Mouse (Mus musculus): Measurements from ENCODE around the gene Adat1.

GRCm38 (mm10) chr8:111982116-111982515 lies 10.0 kb downstream of the Adat1 start:
- TF ChIP-seq POLR2A (IDR thresholded peaks at IDR 0.05; ENCODE audit: control insufficient read depth, low read depth, low read length), result no peak
- TF ChIP-seq CTCF (IDR thresholded peaks at IDR 0.05; ENCODE audit: control insufficient read depth, insufficient read depth, insufficient replicate concordance, low read depth, low read length), result peak; percentile 14; the same call in 1 of the 2 replicates

Measured in testis, adult 2 months (tissue).